Comparison of ENCODE assay signal across 12 mouse cellular contexts in genomic region chr5:136965686-136966085, GRCm38 (mm10). TPM values are rescaled to one million over a fixed set of nuclear protein-coding genes. Genes with fewer than 3 reads are reported as not detected.
DNase-seq lines count a peak whose midpoint lies in the region; ATAC-seq and TF ChIP-seq lines count a peak whose summit lies in the region.
"Had no signal": no experiment of that assay in that cellular context is flagged by ENCODE, and none has a peak within 500 bp of the region (broad histone marks: within the 10 kb centered on the region; RNA-seq: fewer than 3 reads in every experiment).

No protein-coding gene starts in this region.

- peak overlapping the region; percentile 36 for H3K4me3 ChIP-seq in gastrocnemius, adult 2 months
- no peak overlapping the region for H3K4me3 ChIP-seq in midbrain, embryonic 14.5 days (replicated peaks; ENCODE audit: low read depth, low read length)
- H3K4me3 ChIP-seq: forebrain, embryonic 13.5 days; myocyte had no signal

- H3K36me3 ChIP-seq in midbrain, embryonic 14.5 days (ENCODE audit: control insufficient read depth, insufficient read depth, low read length), result peaks cover 47% of the 10 kb centered on the region

- ATAC-seq in midbrain, embryonic 14.5 days (ENCODE audit: low FRiP score, low TSS enrichment), result no peak
- ATAC-seq: forebrain, embryonic 13.5 days had no signal

- no peak overlapping the region for H3K9ac ChIP-seq in midbrain, embryonic 14.5 days (replicated peaks; ENCODE audit: low read length)
- H3K9ac ChIP-seq: forebrain, embryonic 13.5 days; hindbrain, embryonic 14.5 days had no signal

- peaks cover 12% of the 10 kb centered on the region for H3K4me1 ChIP-seq in midbrain, embryonic 14.5 days (ENCODE audit: control insufficient read depth, insufficient read depth, low read length)

- H3K27ac ChIP-seq in gastrocnemius, adult 2 months, result peak overlapping the region; percentile 86
- no peak overlapping the region for H3K27ac ChIP-seq in midbrain, embryonic 14.5 days (replicated peaks; ENCODE audit: low read depth, low read length)
- H3K27ac ChIP-seq: forebrain, embryonic 13.5 days; hindbrain, embryonic 14.5 days had no signal

- 90% methylated on average over 8 of the region's 8 CpGs for WGBS in midbrain, embryonic 14.5 days

- H3K4me2 ChIP-seq in midbrain, embryonic 14.5 days (ENCODE audit: low read length), result no peak overlapping the region
- H3K4me2 ChIP-seq: forebrain, embryonic 13.5 days; hindbrain, embryonic 14.5 days had no signal

- H3K9me3 ChIP-seq in midbrain, embryonic 14.5 days (ENCODE audit: control insufficient read depth, low read length), result no peaks in the 10 kb centered on the region
- H3K9me3 ChIP-seq: forebrain, embryonic 13.5 days had no signal

- H3K27me3 ChIP-seq in midbrain, embryonic 14.5 days (ENCODE audit: control insufficient read depth, insufficient read depth, low read length), result no peaks in the 10 kb centered on the region
- H3K27me3 ChIP-seq: forebrain, embryonic 13.5 days had no signal

- intact Hi-C loops in gastrocnemius, adult 2 months (cut with DNase I), result no loop called here
- intact Hi-C loops in gastrocnemius, postnatal 36 days (cut with DNase I), result no loop called here

- no peak for DNase-seq in gastrocnemius, adult 2 months
- no peak for DNase-seq in gastrocnemius, postnatal 36 days
- DNase-seq in spleen, adult 12 weeks (ENCODE audit: low spot score), result peak; percentile 29
- DNase-seq in spleen, postnatal 36 days (ENCODE audit: low spot score in 2 of 2), result no peak
- peak; percentile 18 to 39 for DNase-seq in kidney, postnatal 4 days
- no peak for DNase-seq in urinary bladder, postnatal 36 days (ENCODE audit: low spot score in 2 of 2)
- DNase-seq in midbrain, embryonic 14.5 days, result no peak
- DNase-seq in gastrocnemius, postnatal 25 days, result no peak
- DNase-seq: cerebellum, postnatal 36 days had no signal

- no peak for TF ChIP-seq CTCF in gastrocnemius, adult 2 months (IDR thresholded peaks at IDR 0.05)

RNA-seq across cellular contexts. Expression of gene Cldn15, which starts 0.7 kb away (rescaled TPM):
- 1 to 10 TPM; 2.1 to 2.3 TPM for total RNA-seq in gastrocnemius, adult 2 months (2021)
- 1 to 10 TPM; 1.7 to 1.8 TPM for total RNA-seq in gastrocnemius, postnatal 36 days (2021)
- 0.13 and 0.31 TPM in 2 replicates for polyA plus RNA-seq in midbrain, embryonic 14.5 days (2014; fragmentation: Nextera tagmentation; extraction: Ambion mirVana)
- total RNA-seq in gastrocnemius, postnatal 25 days (2021), result 1 to 10 TPM in 1 of 2 experiments, under 1 TPM in 1; 0.67 to 3.3 TPM

RNA-seq across cellular contexts. Expression of gene Fis1, which starts 12.6 kb away (rescaled TPM):
- 100 to 1,000 TPM; 179 to 181 TPM for total RNA-seq in gastrocnemius, adult 2 months (2021)
- total RNA-seq in gastrocnemius, postnatal 36 days (2021), result 100 to 1,000 TPM; 149 to 165 TPM
- polyA plus RNA-seq in midbrain, embryonic 14.5 days (2014; fragmentation: Nextera tagmentation; extraction: Ambion mirVana), result 440 and 487 TPM in 2 replicates
- total RNA-seq in gastrocnemius, postnatal 25 days (2021), result 100 to 1,000 TPM; 159 to 164 TPM

RNA-seq across cellular contexts. Expression of gene Plod3, which starts 21.1 kb away (rescaled TPM):
- 10 to 100 TPM; 15.2 to 20.6 TPM for total RNA-seq in gastrocnemius, adult 2 months (2021)
- 10 to 100 TPM; 19.5 to 22.2 TPM for total RNA-seq in gastrocnemius, postnatal 36 days (2021)
- polyA plus RNA-seq in midbrain, embryonic 14.5 days (2014; fragmentation: Nextera tagmentation; extraction: Ambion mirVana), result 25.8 and 28.1 TPM in 2 replicates
- 10 to 100 TPM; 20.9 to 23.6 TPM for total RNA-seq in gastrocnemius, postnatal 25 days (2021)

RNA-seq across cellular contexts. Expression of gene Znhit1, which starts 22.1 kb away (rescaled TPM):
- 10 to 100 TPM; 61.2 to 79.6 TPM for total RNA-seq in gastrocnemius, adult 2 months (2021)
- total RNA-seq in gastrocnemius, postnatal 36 days (2021), result 10 to 100 TPM; 58.3 to 63.2 TPM
- polyA plus RNA-seq in midbrain, embryonic 14.5 days (2014; fragmentation: Nextera tagmentation; extraction: Ambion mirVana), result 94.0 and 117 TPM in 2 replicates
- total RNA-seq in gastrocnemius, postnatal 25 days (2021), result 10 to 100 TPM; 61.4 to 70.4 TPM

RNA-seq across cellular contexts. Expression of gene Ift22, which starts 57.7 kb away (rescaled TPM):
- total RNA-seq in gastrocnemius, adult 2 months (2021), result 1 to 10 TPM; 5.4 to 5.8 TPM
- total RNA-seq in gastrocnemius, postnatal 36 days (2021), result 1 to 10 TPM; 4.2 to 5.9 TPM
- 133 and 143 TPM in 2 replicates for polyA plus RNA-seq in midbrain, embryonic 14.5 days (2014; fragmentation: Nextera tagmentation; extraction: Ambion mirVana)
- total RNA-seq in gastrocnemius, postnatal 25 days (2021), result 1 to 10 TPM; 5.6 to 6.9 TPM

Comparison
In these comparisons a context has a peak if more than half of its experiments do, and no peak if none do; other contexts are left out.
1. DNase-seq: peak in spleen, adult 12 weeks (single experiment) and kidney, postnatal 4 days (2 of 2); none in gastrocnemius, adult 2 months (single experiment), gastrocnemius, postnatal 36 days (0 of 2), spleen, postnatal 36 days (0 of 2), urinary bladder, postnatal 36 days (0 of 2), midbrain, embryonic 14.5 days (single experiment) and gastrocnemius, postnatal 25 days (single experiment).